Mouse (Mus musculus): ENCODE data around the gene Galntl6. TPM values are rescaled to one million over a fixed set of nuclear protein-coding genes. Genes with fewer than 3 reads are reported as not detected.
"Not testable (repeated sequence)": the region's sequence is repeated elsewhere in the genome, so short reads cannot be mapped to it uniquely, and the experiment has no call there.

Galntl6 gene
- total RNA-seq, 2 experiments from 2014 or later = 41.2 to 42.4 TPM

DNA sequence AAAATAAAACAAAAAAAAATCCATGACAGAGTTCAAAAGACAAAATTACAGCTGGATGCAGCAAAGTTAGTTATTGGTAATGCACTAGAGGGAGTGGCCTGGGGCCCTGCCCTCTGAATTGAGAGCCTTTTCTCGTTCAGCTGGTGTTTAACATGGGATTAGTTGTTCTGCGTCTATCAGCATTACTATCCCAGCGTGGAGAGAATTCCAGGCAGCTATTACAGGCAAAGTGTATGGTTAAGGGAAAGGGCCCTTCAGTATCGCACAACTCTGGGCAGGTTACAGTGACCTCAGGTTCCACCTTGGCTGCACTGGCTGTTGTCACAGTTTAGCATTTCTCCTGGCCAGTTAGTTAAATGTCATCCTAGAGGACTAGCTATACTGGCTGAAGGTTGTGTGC is 1107.3 kb downstream of the Galntl6 start:
- intact Hi-C loops (cut with DNase I) = no loop called here
- DNase-seq (ENCODE audit: low spot score in 2 of 2) = no peak

DNA sequence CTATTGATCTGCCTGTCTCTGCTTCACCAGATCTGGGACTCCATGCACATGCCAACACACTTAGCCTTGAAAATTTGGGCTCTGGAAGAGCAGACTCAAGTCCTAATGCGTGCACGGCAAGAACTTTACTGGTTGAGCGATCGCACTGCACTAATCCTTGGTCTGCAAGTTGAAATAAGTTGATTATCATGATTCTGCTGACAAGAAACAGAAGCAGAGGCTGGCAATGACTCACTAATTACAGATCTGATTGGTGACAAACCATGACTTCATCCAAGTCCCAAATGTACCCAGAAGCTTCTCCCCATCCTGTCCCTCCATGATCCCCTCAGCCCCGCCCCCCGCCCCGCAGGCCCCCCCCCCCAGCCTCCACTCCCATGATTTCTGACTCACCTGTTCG is 1108.6 kb downstream of the Galntl6 start:
- intact Hi-C loops (cut with DNase I) = no loop called here
- no peak for DNase-seq (ENCODE audit: low spot score in 2 of 2)

DNA sequence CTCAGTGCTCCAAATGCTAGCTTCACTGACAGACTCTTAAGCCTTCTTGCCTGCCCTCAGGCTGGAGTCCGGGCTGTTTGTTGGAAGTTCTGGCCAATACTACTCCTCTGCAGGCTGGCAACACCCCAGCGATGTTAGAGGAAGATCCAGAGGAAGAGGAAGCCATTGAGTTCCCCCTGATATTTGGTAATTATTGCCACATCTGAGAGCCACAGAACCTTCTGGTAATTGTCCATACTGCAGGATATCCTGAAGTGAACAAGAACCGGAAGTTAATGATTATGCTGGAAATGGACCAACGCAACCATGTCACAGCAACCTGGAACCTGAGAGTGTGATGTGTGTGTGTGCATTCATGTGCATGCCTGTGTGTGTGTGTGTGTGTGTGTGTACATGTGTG is 1111.2 kb downstream of the Galntl6 start:
- no peak for DNase-seq (ENCODE audit: low spot score in 2 of 2)
- intact Hi-C loops (cut with DNase I) = no loop called here

DNA sequence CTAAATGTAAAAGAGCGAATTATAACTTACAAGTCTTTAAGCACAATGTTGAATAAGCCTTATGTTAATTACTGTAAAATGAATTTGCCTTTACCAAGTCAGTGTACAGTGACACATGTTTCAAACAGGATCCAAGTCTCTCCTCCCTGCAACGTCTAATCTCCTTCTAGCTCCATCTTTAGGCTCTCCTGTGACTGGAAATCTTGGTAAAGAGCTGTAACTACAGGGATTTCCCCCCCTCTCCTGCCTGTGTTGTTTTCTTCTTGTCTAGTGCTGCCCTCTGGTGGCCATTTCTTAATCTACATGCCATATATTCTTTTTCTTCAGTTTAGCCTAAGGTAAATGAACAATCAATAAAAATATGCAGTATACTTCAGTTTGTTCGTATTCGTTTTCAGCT is 1112.1 kb downstream of the Galntl6 start:
- DNase-seq (ENCODE audit: low spot score in 2 of 2) = peak; percentile 92 to 95
- intact Hi-C loops (cut with DNase I) = loop anchor here (1.0 kb wide), 2 partner anchors 226 to 260 kb away; no protein-coding TSS in a partner anchor

DNA sequence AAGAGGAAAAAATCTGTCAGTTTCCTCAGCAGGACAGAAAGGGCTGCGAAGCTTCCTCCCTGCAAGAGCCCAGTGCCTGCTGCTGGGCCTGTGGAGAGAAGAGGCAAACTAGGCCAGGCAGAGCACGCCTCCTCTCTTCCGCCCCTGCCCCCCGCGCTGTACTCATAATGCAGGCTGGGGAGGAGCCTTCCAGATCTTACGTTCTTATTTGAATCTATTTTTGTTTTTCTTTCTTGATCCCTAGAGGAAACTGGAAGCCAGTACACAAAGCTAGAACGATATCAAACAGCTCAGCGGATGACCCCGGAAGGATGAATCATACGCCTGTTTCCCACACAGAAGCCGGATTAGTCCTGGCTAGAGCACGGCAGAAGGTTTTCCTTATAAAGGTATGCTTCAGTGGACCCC is 1112.6 kb downstream of the Galntl6 start:
- peak; percentile 49 to 55 for DNase-seq (ENCODE audit: low spot score in 2 of 2)
- intact Hi-C loops (cut with DNase I) = loop anchor here (1.0 kb wide), 2 partner anchors 226 to 260 kb away; no protein-coding TSS in a partner anchor

DNA sequence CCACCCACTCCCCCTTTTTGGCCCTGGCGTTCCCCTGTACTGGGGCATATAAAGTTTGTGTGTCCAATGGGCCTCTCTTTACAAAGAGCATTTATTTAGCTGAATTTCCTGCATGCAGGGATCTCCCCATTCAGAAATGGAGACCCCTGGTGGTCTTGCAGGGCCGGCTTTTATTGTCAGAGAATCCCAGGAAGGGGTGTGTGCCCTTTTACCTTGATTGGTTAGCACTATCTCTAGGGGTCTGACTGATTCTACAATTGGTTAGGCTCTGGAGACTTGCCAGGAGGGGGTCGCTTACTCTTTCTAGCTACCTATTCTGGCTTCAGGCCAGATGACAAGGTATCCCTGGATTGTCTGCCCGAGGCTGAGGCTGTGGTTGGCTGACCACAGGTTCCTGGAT is 1119.0 kb downstream of the Galntl6 start:
- intact Hi-C loops (cut with DNase I) = loop anchor here (5.0 kb wide), 2 partner anchors 141 to 361 kb away; partner anchors contain the start of gene Galnt7
- no peak for DNase-seq (ENCODE audit: low spot score in 2 of 2)

DNA sequence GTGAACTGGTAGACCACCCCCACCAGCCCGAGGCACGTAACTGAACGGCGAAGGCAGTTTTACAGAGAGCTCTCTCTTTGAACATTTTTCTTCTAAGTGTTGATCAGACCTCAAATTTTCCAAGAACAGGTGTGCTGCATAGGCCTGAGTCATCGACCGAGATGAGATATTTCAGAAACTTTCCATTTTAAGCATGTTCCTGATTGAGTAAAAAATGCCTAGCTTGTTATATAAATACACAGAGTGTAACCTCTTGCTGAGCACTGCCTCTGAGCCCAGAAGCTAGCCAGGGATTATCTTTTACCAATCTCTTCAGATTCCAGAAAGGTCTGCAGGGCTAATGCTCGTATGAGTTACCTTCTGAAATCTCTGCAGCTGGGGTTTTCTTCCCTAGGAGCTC is 1120.2 kb downstream of the Galntl6 start:
- intact Hi-C loops (cut with DNase I) = loop anchor here (5.0 kb wide), 2 partner anchors 140 to 360 kb away; partner anchors contain the start of gene Galnt7
- DNase-seq (ENCODE audit: low spot score in 2 of 2) = no peak

DNA sequence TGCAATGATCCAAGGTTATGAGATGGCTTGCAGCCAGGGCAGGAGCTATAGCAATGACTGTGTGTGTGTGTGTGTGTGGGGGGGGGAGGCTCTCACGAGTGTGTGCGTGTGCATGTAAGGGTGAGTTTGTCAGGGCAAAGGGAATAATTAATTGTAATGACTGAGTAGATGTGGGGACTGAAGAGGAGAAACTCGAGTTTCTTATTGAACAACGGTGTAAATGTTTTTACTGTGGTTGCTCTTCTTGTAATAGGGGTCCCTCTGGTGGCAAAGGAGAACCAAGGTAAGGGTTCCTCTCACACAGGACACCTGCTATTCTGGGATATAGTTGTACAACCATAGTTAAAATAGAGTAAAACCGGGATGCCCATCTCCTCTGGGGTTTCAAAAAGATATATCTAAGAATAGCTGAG is 1121.1 kb downstream of the Galntl6 start:
- peak; percentile 52 for DNase-seq (ENCODE audit: low spot score in 2 of 2)
- intact Hi-C loops (cut with DNase I) = loop anchor here (1.0 to 5.0 kb wide), 3 partner anchors 139 to 359 kb away; partner anchors contain the start of gene Galnt7

DNA sequence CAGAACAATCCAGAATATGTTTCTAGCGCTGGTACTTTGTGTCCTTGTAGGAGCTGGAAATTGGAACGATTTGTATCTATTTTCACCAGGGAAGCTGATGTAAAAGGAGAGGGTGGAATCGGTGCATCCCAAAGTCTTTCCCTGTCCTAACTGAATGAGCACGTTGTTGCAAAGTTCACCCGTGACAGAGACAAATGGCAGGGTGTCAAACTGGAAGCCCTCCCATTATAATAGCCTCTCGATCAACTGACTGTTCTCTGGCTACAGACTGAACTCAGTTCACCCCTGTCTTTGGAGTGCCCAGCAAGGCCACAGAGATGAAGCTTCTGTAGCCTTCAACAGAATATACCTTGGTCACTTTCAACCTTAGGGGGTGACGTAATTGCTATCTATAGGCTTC is 1132.9 kb downstream of the Galntl6 start:
- no peak for DNase-seq (ENCODE audit: low spot score in 2 of 2)
- intact Hi-C loops (cut with DNase I) = no loop called here

DNA sequence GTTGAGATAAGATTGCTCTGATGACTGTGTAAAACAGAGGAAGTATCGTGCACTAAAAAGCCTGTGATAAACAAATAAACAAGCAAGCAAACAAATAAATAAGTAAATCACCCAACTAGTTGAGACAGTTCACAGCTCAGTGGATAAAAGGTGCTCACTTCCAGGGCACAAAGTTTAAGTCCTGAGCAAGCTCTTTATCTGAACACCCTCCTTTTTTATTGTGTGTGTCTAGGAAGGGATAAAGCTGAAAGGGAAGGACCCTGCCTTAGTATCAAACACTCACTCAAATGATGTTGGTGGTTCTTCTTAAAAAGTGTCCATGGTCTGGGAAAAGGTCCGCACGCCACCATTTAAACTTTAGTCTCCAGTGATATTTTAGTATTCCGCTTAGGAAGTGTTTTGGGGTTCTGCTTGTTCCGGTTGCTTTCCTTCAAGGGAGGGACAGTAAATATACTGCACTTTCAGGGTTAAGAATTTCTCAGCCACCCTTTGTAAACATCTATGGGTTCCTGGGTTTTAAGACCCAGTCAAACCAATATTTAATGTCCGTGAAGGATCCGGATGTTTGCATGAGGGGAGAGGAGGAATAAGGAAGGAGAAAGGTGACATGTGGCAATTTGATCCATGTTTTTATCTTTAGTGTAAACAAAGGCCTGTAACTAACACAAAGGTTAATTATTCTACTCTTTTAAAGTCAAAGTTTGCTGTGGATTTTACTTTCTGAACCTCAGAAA is 1134.3 kb downstream of the Galntl6 start:
- intact Hi-C loops (cut with DNase I) = no loop called here
- no peak for DNase-seq (ENCODE audit: low spot score in 2 of 2)

DNA sequence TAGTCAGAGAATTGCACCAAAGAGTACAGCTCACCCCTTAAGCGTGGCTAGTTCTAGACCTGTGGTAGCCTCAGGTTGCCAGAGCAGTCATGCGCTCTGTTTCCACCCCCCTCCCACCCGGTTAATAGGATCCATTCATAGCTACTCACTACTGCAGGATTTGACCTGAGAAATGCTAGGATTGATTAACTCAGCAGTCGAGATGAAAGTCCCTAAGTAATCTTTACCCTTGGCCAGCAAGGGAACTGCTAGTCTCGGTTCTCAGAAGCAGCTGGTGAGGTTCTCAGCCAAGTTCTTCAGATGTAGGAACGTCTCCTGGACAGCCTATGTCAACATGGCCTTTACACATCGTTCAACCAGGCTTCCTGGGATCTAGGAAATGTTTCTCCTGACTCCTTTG is 1135.7 kb downstream of the Galntl6 start:
- DNase-seq (ENCODE audit: low spot score in 2 of 2) = no peak
- intact Hi-C loops (cut with DNase I) = no loop called here

DNA sequence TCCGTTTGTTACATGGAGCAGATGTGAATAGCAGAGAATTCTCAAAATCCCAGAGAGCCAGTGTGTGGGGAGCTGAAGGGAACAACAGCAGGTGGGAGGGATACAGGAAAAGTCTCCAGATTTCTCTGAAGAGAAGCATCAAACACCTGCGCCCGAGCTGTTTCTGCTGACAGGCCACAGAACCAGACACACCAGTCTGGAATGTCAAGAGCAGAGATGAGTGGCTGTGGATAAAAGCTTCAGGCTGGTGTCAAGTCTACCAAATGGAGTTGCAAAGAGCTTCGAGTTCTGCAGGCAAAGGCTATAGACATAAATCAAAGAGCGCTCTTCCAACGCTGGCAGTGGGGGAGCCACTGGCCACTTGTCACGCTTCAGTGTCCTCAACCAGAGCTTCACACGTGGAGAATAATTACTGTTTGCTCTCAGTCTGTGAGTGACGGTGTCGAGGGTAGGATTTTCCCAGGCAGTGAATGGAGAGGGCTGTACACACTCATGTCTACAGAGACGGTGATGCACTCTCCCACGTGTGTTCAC is 1139.6 kb downstream of the Galntl6 start:
- intact Hi-C loops (cut with DNase I) = no loop called here
- no peak for DNase-seq (ENCODE audit: low spot score in 2 of 2)

DNA sequence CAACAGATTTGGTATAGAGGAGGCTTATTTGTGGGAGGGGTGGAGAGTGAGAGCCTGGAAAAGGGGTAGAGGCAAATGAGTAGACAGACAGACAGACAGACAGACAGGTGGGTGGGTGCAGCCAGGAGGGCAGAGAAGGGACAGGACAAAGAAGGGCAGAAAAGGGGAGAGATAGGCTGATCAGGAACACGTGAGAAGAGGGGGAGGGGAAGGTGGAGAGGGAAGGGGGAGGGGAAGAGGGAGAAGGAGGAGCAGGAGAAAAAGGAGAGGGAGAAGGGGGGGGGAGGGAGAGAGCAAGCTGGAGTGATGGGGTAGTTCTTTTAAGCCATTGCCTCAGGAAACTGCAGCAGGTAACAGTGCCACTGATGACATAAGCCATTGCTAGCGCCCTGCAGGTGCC is 1144.9 kb downstream of the Galntl6 start:
- DNase-seq (ENCODE audit: low spot score in 2 of 2) = no peak
- intact Hi-C loops (cut with DNase I) = no loop called here

DNA sequence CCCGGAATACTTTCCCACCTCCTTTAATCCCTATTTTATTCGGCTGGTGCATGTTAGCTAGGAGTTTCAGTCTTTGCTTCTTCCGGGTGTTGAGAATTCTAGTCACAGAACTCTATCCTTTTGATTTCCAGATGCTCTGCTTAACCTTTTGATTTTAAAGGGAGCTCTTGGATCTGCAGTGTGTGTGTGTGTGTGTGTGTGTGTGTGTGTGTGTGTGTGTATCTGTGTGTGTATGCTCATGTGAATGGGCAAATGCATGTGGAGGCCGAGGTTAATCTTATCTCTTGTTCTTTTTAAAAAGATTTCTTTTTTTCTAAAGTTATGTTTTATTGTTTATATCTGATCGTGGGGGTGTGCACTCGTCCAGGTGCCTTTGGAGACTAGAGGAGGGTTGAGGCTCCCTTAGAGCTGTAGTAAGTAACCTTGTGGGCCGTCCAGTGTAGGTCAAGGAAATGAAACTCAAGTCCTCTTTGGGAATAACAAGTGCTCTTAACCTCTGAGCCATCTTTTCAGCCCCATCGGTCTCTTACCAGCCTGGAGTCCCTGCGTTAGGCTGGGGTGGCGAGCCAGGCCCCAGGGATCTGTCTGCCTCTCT is 1145.9 kb downstream of the Galntl6 start:
- intact Hi-C loops (cut with DNase I) = no loop called here

DNA sequence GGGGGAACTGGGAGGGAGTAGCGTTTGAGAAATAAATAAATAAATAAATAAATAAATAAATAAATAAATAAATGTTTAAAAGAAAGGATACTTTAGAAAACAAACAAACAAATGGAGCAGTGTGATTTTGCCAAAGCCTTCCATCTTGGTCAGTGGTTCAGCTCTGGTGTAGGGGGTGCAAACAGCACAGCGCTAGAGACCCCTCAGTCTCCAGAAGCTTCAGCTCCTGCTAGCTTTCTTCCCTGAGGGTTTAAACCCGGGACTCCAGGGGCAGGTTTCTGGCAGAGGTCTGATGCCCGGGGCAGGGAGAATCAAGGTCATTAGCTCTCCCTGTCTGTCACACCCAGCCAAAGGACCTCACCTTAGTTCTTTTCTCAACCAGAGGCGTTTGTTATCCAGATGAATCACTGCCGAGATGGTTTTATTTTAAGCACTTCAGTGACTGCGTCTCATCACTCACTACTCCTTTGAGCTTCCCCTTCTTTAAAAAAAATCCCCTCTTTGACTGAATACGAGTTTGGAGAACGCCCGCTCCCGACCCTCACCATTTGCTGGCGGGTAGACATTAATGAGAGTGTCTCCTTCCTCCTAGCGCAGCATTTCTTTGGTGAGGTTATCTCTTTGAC is 1146.6 kb downstream of the Galntl6 start:
- no peak for DNase-seq (ENCODE audit: low spot score in 2 of 2)
- intact Hi-C loops (cut with DNase I) = no loop called here

More for the DNA sequence above, 1145.9 kb downstream of the Galntl6 start:
- DNase-seq (ENCODE audit: low spot score in 2 of 2) = no peak

DNA sequence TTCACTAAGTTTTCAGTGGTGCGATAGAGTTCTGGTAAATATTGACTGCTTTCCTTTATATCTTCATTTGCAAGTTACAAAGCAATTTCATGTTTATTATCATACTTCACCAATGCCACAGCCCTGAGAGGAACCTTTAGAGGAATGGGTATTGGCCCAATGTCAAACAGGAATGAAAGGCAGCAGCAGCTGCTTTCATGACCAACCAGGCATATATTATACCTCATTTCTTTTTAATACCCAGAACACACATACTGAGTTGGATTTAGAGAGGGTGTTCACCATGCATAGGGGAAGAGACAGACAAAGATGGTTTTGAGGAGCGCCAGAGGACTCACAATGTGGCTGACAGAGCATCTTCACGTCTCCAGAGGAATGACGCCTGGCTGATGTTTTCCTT is 1147.2 kb downstream of the Galntl6 start:
- intact Hi-C loops (cut with DNase I) = no loop called here
- DNase-seq (ENCODE audit: low spot score in 2 of 2) = no peak

DNA sequence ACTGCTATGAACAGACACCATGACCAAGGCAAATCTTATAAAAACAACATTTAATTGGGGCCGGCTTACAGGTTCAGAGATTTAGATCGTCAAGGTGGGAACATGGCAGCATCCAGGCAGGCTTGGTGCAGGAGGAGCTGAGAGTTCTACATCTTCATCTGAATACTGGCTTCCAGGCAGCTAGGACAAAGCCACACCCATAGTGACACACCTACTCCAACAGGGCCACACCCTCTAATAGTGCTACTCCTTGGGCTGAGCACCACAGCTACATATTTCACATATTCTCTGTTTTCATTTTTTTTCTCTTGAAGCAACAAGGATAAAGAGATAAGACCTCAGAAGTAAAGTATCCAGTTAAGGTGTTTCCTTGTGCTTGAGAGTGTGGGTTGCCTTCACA is 1149.8 kb downstream of the Galntl6 start:
- DNase-seq (ENCODE audit: low spot score in 2 of 2); intact Hi-C loops (cut with DNase I): not testable (repeated sequence)

DNA sequence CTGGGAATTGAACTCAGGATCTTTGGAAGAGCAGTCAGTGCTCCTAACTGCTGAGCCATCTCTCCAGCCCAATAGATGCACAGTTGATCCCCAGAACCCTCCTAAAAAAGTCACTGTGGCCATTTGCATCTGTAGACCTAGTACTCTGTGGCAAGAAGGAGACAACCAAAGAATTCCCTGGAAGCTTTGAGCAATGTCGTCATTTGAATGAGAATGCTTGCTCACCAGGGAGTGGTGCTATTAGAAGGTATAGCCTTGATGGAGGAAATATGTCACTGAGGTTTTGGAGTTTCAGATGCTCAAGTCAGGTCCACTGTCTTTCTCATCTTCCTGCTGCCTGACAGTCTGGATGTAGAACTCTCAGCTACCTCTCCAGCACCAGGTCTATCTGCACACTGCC is 1151.5 kb downstream of the Galntl6 start:
- intact Hi-C loops (cut with DNase I) = no loop called here
- DNase-seq (ENCODE audit: low spot score in 2 of 2) = no peak

DNA sequence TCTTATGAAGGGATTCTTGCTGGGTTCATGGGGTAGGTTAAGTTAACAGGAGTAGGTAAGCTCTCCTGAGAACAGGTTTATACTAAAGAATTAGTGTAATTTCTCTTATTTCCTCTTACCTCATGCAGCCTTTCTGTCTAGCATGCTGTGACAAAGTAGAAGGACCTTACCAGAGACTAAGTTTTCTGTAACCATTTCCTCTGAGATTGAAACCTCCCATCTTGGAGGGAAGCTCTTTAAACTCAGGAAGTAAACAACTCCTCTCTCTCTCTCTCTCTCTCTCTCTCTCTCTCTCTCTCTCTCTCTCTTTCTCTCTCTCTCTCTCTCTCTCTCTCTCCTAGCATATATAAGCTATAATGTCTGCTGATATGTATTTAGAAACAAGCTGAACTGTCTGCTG is 1153.6 kb downstream of the Galntl6 start:
- intact Hi-C loops (cut with DNase I) = no loop called here

DNA sequence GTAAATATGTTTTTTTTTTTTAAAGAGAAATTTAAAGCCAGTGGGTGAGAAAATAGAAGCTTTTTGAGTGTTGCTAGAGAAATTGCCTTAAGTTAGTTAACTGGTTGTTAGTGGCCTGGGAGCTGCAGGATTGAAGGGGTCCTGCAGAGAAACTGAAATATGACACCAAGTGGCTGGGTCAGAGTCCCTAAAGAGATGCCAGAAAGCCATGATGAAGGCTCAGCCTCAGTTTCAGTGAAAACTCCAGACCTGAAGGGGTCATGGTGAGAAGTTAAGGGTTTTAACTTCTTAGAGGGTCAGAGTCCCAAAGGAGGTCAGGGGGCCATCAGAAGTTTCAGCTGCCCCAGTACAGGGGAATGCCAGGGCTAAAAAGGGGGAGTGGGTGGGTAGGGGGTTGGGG is 1155.0 kb downstream of the Galntl6 start:
- intact Hi-C loops (cut with DNase I) = no loop called here
- no peak for DNase-seq (ENCODE audit: low spot score in 2 of 2)

More for the DNA sequence above, 1153.6 kb downstream of the Galntl6 start:
- no peak for DNase-seq (ENCODE audit: low spot score in 2 of 2)

All from left cerebral cortex, postnatal 14 days (tissue).